Mouse (Mus musculus): ENCODE results near the gene Foxm1. TPM values are rescaled to one million over a fixed set of nuclear protein-coding genes. Genes with fewer than 3 reads are reported as not detected.
A peak's percentile ranks its signal among the peaks of the same experiment; 100 is the strongest.

The Foxm1 gene
- polyA plus RNA-seq (2012; rRNA removed) = 3.0 and 5.5 TPM in 2 replicates

DNA sequence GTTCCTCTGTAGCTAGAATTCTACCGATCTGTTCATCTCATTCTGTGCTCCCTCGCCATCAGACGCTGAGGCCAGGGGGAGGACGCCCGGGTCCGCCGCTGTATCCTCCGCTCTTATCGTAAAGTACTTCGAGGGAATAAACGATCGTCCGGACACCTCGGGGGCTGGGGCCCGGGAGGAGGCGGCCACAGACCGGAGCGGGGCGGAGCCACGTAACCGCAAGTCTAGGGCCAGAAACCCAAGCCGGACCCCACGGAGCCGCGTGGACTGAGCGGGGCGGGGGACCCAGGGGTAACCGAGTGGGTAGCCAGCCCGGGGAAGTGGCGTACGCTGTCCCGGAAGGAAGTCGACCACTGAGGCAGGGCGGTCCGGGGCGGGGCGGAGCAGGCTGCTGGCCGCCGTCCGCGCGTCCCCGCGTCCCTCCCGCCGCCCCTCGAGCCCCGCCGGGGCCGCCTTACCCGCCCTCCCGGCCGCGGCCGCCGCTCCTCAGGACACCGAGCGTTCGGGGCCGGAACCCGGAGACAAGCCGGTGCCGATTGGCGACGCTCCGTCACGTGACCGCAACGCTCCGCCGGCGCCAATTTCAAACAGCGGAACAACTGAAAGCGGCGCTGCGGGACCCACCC is at the start of gene Foxm1, which contains the start of gene Rhno1:
Foxm1 (plus strand) TSS at position 587 of the 626 bp plus-strand sequence.
Rhno1 (minus strand) TSS at position 531 of the 626 bp plus-strand sequence.
- peak; percentile 84 for DNase-seq
- 1% methylated on average over 63 of the region's 76 CpGs for WGBS

DNA sequence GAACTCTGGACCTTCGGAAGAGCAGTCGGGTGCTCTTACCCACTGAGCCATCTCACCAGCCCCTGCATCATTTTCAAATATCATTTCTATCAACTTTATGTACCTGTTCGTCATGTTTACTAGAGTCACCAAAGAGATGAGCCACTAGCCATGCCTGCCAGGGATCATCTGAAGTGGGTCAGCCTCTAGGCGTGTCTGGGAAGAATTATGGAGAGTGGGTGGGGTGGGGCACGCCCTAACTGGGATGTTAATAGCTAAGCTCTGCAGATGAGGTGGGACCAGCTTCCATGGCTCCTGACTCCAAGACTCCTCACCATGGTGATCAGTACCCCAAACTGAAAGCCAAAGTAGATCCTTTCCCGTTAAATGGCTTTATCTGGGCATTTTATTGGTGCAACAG is 48.0 kb upstream of the Foxm1 start:
- 77% methylated on average over 6 of the region's 6 CpGs for WGBS
- H3K4me1 ChIP-seq (ENCODE audit: control insufficient read depth, insufficient read depth, low read length) = no peaks in the 10 kb centered on the region
- DNase-seq = no peak
- TF ChIP-seq CTCF (IDR thresholded peaks at IDR 0.05; ENCODE audit: insufficient read depth, low read length) = no peak
- TF ChIP-seq POLR2A (IDR thresholded peaks at IDR 0.05; ENCODE audit: borderline replicate concordance, extremely low read depth, low read depth, low read length) = no peak
- no peak overlapping the region for H3K4me3 ChIP-seq (replicated peaks; ENCODE audit: extremely low read depth, low read depth, low read length)

More for the DNA sequence above, at the start of gene Foxm1, which contains the start of gene Rhno1:
- 0 out of 2 replicates have a peak, but pooled peaks have one; percentile 24 for TF ChIP-seq POLR2A (IDR thresholded peaks at IDR 0.05; ENCODE audit: borderline replicate concordance, extremely low read depth, low read depth, low read length)
- TF ChIP-seq CTCF (IDR thresholded peaks at IDR 0.05; ENCODE audit: insufficient read depth, low read length) = no peak
- Histone ChIP-seq H3K4me3 (replicated peaks; ENCODE audit: extremely low read depth, low read depth, low read length) (peak within 1 kb of the TSS; percentile 67), H3K4me1 (ENCODE audit: control insufficient read depth, insufficient read depth, low read length) (peaks cover 3% of the 10 kb centered on the region; the same call in 1 of the 2 replicates)

DNA sequence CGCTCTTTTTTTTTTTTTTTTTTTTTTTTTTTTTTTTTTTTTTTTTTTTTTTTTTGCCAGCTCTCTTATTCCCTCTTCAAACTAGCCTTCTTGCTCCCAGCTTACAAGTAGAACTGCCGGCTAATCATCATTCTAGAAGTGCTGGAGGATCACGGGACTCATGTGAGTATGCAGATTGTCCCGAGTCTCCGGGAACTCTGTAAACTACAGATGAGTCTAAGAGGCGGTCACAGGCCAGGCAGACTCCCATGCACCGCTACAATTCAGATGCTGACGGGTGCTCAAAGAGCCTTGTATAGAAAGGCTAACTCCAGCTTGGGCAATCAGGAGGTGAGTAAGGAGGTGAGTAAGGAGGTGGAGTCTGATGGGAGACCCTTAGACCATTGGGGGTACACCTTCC is 47.2 kb upstream of the Foxm1 start:
- Histone ChIP-seq H3K4me1 (ENCODE audit: control insufficient read depth, insufficient read depth, low read length) (no peaks in the 10 kb centered on the region), H3K4me3 (replicated peaks; ENCODE audit: extremely low read depth, low read depth, low read length) (no peak overlapping the region)
- DNase-seq = no peak
- WGBS = 74% methylated on average over 8 of the region's 8 CpGs
- no peak for TF ChIP-seq POLR2A (IDR thresholded peaks at IDR 0.05; ENCODE audit: borderline replicate concordance, extremely low read depth, low read depth, low read length)
- no peak for TF ChIP-seq CTCF (IDR thresholded peaks at IDR 0.05; ENCODE audit: insufficient read depth, low read length)

DNA sequence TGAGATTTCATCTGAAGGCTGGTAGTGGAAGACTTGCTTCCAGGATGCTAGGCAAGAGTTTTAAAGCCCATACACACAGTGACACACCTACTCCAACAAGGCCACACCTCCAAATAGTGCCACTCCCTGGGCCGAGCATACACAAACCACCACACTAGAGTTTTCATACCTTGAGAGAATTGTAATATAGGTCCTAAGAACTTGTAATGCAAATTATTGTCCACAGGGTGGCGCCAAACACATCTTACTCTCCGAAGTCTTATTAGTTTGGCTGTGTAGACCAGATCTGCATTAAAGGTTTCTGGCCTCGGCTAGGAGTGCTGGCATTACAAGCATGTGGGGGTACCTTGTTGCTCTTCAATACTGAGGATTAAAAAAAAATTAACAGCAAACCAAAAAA is 44.5 kb upstream of the Foxm1 start:
- peak; percentile 57 for TF ChIP-seq CTCF (IDR thresholded peaks at IDR 0.05; ENCODE audit: insufficient read depth, low read length)
- TF ChIP-seq POLR2A (IDR thresholded peaks at IDR 0.05; ENCODE audit: borderline replicate concordance, extremely low read depth, low read depth, low read length) = no peak
- peak; percentile 45 for DNase-seq
- no peak overlapping the region for H3K4me3 ChIP-seq (replicated peaks; ENCODE audit: extremely low read depth, low read depth, low read length)
- no peaks in the 10 kb centered on the region for H3K4me1 ChIP-seq (ENCODE audit: control insufficient read depth, insufficient read depth, low read length)
- 3% methylated on average over 4 of the region's 4 CpGs for WGBS

DNA sequence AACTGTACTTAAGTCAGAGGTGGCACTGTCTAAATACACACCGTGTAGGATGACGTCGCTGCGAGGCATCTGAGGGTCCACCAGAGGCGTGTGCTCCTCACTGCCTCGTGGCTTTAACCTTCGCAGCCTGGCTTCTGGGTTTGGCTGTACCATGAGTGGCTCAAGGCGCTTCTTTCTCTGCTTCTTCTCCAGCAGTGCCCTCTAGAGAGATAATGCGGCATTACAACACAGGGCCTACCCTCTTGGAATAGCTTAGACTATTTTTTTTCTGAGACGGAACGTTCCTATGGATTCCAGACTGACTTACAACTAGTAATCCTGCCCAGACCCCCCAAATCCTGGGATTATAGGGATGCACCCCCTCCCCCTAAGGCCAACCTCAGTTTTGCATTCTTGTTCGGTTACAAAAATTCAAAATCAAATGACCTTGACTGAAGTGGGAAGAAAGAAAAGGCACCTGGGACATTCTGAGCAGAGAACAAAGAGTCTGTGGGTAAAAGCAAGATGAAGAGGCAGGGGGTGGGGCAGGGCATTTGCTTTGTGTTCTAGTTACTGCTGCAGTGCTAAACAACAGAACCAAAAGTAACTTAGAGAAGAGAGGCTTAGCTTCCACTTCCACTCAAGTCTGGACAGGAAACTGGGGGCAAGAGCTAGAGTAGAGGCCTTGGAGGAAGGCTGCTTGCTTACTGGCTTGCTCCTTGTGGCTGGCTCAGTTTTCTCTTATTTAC is 28.2 kb upstream of the Foxm1 start:
- TF ChIP-seq POLR2A (IDR thresholded peaks at IDR 0.05; ENCODE audit: borderline replicate concordance, extremely low read depth, low read depth, low read length) (no peak), CTCF (IDR thresholded peaks at IDR 0.05; ENCODE audit: insufficient read depth, low read length) (peak; percentile 52)
- Histone ChIP-seq H3K4me1 (ENCODE audit: control insufficient read depth, insufficient read depth, low read length) (peaks cover 3% of the 10 kb centered on the region; the same call in 1 of the 2 replicates), H3K4me3 (replicated peaks; ENCODE audit: extremely low read depth, low read depth, low read length) (no peak overlapping the region)
- WGBS = 12% methylated on average over 12 of the region's 12 CpGs
- peak; percentile 66 for DNase-seq

DNA sequence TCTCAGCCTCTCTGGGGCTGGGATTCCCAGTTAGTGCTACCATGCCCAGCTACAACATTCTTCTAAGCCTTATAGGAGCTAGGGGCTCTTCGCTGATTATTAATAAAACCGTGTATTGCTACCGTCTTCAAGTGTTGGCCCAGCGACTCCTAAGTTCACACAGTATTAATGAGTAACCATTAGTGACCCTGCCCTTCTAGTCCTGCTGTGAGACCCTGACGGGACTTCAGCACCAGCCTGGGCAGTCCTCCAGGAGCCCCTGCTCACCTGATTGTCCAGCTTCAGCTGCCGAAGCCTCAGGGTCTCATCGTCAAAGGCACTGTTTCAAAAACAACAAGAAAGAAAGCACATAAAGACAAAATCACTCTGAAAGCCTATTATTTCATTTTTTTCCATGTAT is 25.3 kb upstream of the Foxm1 start:
- peaks cover 3% of the 10 kb centered on the region; the same call in 1 of the 2 replicates for H3K4me1 ChIP-seq (ENCODE audit: control insufficient read depth, insufficient read depth, low read length)
- no peak overlapping the region for H3K4me3 ChIP-seq (replicated peaks; ENCODE audit: extremely low read depth, low read depth, low read length)
- 72% methylated on average over 7 of the region's 7 CpGs for WGBS
- DNase-seq = no peak
- no peak for TF ChIP-seq CTCF (IDR thresholded peaks at IDR 0.05; ENCODE audit: insufficient read depth, low read length)
- TF ChIP-seq POLR2A (IDR thresholded peaks at IDR 0.05; ENCODE audit: borderline replicate concordance, extremely low read depth, low read depth, low read length) = no peak

DNA sequence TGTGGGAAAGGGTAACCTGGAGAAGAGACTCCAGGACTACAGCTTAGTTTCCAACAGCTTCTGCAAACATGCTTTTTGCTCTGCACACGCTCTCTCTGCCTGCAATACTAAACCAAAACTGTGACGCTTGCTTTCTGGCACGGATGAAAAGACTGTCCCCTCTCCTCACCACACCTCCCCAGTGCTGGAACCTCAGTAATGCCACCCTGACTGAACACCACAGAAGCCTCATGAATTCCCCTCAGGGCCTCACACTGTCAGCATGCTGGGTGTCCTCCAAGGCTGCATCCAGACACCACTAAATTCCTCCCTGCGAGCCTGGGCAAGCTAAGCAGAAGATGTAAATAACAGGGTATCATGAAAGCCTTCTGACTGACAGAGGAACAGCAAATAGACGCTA is 23.9 kb upstream of the Foxm1 start:
- Histone ChIP-seq H3K4me3 (replicated peaks; ENCODE audit: extremely low read depth, low read depth, low read length) (no peak overlapping the region), H3K4me1 (ENCODE audit: control insufficient read depth, insufficient read depth, low read length) (peaks cover 3% of the 10 kb centered on the region; the same call in 1 of the 2 replicates)
- 49% methylated on average over 5 of the region's 5 CpGs for WGBS
- TF ChIP-seq CTCF (IDR thresholded peaks at IDR 0.05; ENCODE audit: insufficient read depth, low read length) = no peak
- TF ChIP-seq POLR2A (IDR thresholded peaks at IDR 0.05; ENCODE audit: borderline replicate concordance, extremely low read depth, low read depth, low read length) = no peak
- DNase-seq = no peak

DNA sequence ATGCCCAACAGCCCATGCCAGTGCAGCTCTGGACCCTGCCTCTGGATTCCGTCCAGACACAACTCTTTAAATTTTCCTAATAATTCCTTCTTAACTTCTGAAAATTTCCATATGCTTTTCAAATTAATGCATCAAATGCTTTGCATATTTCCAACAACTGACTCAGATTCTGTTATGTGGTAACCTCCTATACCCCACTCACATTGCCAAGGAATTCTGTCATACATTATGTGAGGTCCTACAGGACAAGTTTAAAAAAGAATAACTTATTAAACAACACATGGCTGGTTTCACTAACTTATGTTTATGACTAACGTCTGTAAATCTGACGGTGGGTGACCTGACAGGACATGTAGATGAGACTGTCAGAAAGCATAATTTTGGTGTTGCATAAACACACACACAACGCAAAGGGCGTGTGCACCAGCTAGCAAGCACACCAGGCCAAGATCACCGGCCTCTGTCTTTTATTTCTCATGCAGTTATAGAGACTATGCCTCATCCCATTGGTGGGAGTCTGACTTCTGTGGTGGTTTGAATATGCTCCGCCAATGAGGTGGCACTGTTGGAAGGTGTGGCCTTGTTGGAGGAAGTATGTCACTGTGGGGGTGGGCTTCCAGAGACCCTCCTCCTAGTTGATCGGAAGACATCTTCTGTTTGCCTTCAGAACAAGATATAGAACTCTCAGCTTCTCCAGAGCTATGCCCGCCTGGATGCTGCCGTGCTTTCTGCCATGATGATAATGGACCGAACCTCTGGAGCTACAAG is 20.6 kb upstream of the Foxm1 start:
- TF ChIP-seq CTCF (IDR thresholded peaks at IDR 0.05; ENCODE audit: insufficient read depth, low read length) (no peak), POLR2A (IDR thresholded peaks at IDR 0.05; ENCODE audit: borderline replicate concordance, extremely low read depth, low read depth, low read length) (no peak)
- no peak for DNase-seq
- no peaks in the 10 kb centered on the region for H3K4me1 ChIP-seq (ENCODE audit: control insufficient read depth, insufficient read depth, low read length)
- WGBS = 87% methylated on average over 11 of the region's 11 CpGs
- H3K4me3 ChIP-seq (replicated peaks; ENCODE audit: extremely low read depth, low read depth, low read length) = no peak overlapping the region

DNA sequence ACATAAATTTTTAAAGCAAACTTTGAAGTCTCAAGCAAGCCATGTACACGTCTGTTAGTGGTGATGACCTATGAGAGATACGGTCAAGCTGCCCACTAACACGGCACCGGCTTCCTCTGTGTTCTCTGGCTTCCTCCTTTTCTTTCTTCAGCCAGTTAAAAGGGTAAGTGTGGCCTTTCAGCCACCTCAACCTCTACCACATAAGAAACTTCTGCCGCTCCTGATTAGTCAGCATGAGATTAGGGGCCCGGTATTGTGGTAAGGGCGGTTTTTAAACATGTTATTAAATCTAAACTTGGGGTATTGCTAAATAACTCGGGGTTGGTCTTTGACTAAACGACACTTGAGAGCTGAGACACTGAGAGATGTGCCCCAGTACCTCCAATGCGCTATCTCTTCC is 17.1 kb upstream of the Foxm1 start:
- 64% methylated on average over 10 of the region's 10 CpGs for WGBS
- H3K4me1 ChIP-seq (ENCODE audit: control insufficient read depth, insufficient read depth, low read length) = peaks cover 2% of the 10 kb centered on the region; the same call in 1 of the 2 replicates
- TF ChIP-seq CTCF (IDR thresholded peaks at IDR 0.05; ENCODE audit: insufficient read depth, low read length) (no peak), POLR2A (IDR thresholded peaks at IDR 0.05; ENCODE audit: borderline replicate concordance, extremely low read depth, low read depth, low read length) (no peak)
- no peak overlapping the region for H3K4me3 ChIP-seq (replicated peaks; ENCODE audit: extremely low read depth, low read depth, low read length)
- DNase-seq = no peak
